ENCODE assay signal across 7 mouse cellular contexts in genomic region chr2:120154361-120154894, GRCm38 (mm10). TPM values are rescaled to one million over a fixed set of nuclear protein-coding genes. Genes with fewer than 3 reads are reported as not detected.
DNase-seq lines count a peak whose midpoint lies in the region; ATAC-seq and TF ChIP-seq lines count a peak whose summit lies in the region.

Gene Ehd4, minus strand, starts transcription at chr2:120154606.

- TF ChIP-seq POLR2A in small intestine, adult 2 months (IDR thresholded peaks at IDR 0.05; ENCODE audit: low read depth, low read length) = peak; percentile 58

- H3K36me3 ChIP-seq in embryonic facial prominence, embryonic 10.5 days (replicated peaks) = no peaks in the 10 kb centered on the region
- no peaks in the 10 kb centered on the region for H3K36me3 ChIP-seq in intestine, postnatal 0 days (ENCODE audit: control insufficient read depth, insufficient read depth)
- H3K36me3 ChIP-seq in midbrain, embryonic 12.5 days = no peaks in the 10 kb centered on the region
- H3K36me3 ChIP-seq in small intestine, adult 2 months (ENCODE audit: control insufficient read depth, insufficient read depth, low read length) = no peaks in the 10 kb centered on the region

- WGBS in embryonic facial prominence, embryonic 10.5 days = under 1% methylated on average over 53 of the region's 53 CpGs
- WGBS in intestine, postnatal 0 days = under 1% methylated on average over 50 of the region's 53 CpGs
- under 1% methylated on average over 53 of the region's 53 CpGs for WGBS in midbrain, embryonic 12.5 days
- under 1% methylated on average over 53 of the region's 53 CpGs for whole genome bisulfite sequencing in small intestine, adult 2 months

- peaks cover 17% of the 10 kb centered on the region for H3K4me1 ChIP-seq in embryonic facial prominence, embryonic 10.5 days
- no peaks in the 10 kb centered on the region for H3K4me1 ChIP-seq in intestine, postnatal 0 days (replicated peaks; ENCODE audit: control insufficient read depth, insufficient read depth, low read length)
- peaks cover 7% of the 10 kb centered on the region for H3K4me1 ChIP-seq in midbrain, embryonic 12.5 days
- H3K4me1 ChIP-seq in small intestine, adult 2 months (ENCODE audit: control insufficient read depth, insufficient read depth, insufficient read length, low read length) = no peaks in the 10 kb centered on the region

- peak; percentile 99 for ATAC-seq in intestine, postnatal 0 days
- ATAC-seq in midbrain, embryonic 12.5 days (ENCODE audit: low FRiP score, low read depth) = peak; percentile 100

- peak within 1 kb of the TSS; percentile 79 for H3K4me3 ChIP-seq in embryonic facial prominence, embryonic 10.5 days
- H3K4me3 ChIP-seq in intestine, postnatal 0 days (ENCODE audit: low read depth, low read length) = peak within 1 kb of the TSS; percentile 86
- peak within 1 kb of the TSS; percentile 71 for H3K4me3 ChIP-seq in midbrain, embryonic 12.5 days
- H3K4me3 ChIP-seq in small intestine, adult 2 months (ENCODE audit: low read depth, low read length) = peak within 1 kb of the TSS; percentile 84

- H3K27me3 ChIP-seq in embryonic facial prominence, embryonic 10.5 days (replicated peaks; ENCODE audit: low read depth, poor library complexity, severe bottlenecking) = peaks cover 20% of the 10 kb centered on the region
- H3K27me3 ChIP-seq in intestine, postnatal 0 days (replicated peaks; ENCODE audit: control insufficient read depth, insufficient read depth, low read length) = no peaks in the 10 kb centered on the region
- H3K27me3 ChIP-seq in midbrain, embryonic 12.5 days = peaks cover 13% of the 10 kb centered on the region
- H3K27me3 ChIP-seq in small intestine, adult 2 months (ENCODE audit: control insufficient read depth, insufficient read depth, low read length) = no peaks in the 10 kb centered on the region

- peak within 1 kb of the TSS; percentile 99 for H3K4me2 ChIP-seq in intestine, postnatal 0 days (replicated peaks; ENCODE audit: low read depth)
- H3K4me2 ChIP-seq in midbrain, embryonic 12.5 days (replicated peaks) = peak within 1 kb of the TSS; percentile 96

- H3K9me3 ChIP-seq in embryonic facial prominence, embryonic 10.5 days = 0 out of 2 replicates have a peak, but pooled peaks cover 2% of the 10 kb centered on the region
- no peaks in the 10 kb centered on the region for H3K9me3 ChIP-seq in intestine, postnatal 0 days (ENCODE audit: control insufficient read depth)
- H3K9me3 ChIP-seq in midbrain, embryonic 12.5 days = no peaks in the 10 kb centered on the region

- H3K9ac ChIP-seq in intestine, postnatal 0 days (ENCODE audit: low read depth, low read length) = peak within 1 kb of the TSS; percentile 79
- peak within 1 kb of the TSS; percentile 65 for H3K9ac ChIP-seq in midbrain, embryonic 12.5 days (replicated peaks)

- H3K27ac ChIP-seq in embryonic facial prominence, embryonic 10.5 days (replicated peaks) = peak within 1 kb of the TSS; percentile 76
- peak within 1 kb of the TSS; percentile 85 for H3K27ac ChIP-seq in intestine, postnatal 0 days (ENCODE audit: low read depth, low read length)
- no peak within 1 kb of the TSS for H3K27ac ChIP-seq in midbrain, embryonic 12.5 days (replicated peaks)
- peak within 1 kb of the TSS; percentile 77 for H3K27ac ChIP-seq in small intestine, adult 2 months (ENCODE audit: insufficient read depth, low read depth, low read length)

- intact Hi-C loops in left cerebral cortex, postnatal 4 days (cut with DNase I) = no loop called here

- TF ChIP-seq CTCF in intestine, postnatal 0 days (IDR thresholded peaks at IDR 0.05; ENCODE audit: low read depth) = no peak
- no peak for TF ChIP-seq CTCF in small intestine, adult 2 months (IDR thresholded peaks at IDR 0.05; ENCODE audit: extremely low read depth, insufficient read length, insufficient replicate concordance, low read depth, low read length)

- DNase-seq in adrenal gland, postnatal 10 days = peak; percentile 99
- DNase-seq in embryonic facial prominence, embryonic 10.5 days (ENCODE audit: low spot score) = peak; percentile 98
- peak; percentile 88 for DNase-seq in gonadal fat pad, adult 2 months (ENCODE audit: low read depth)
- peak; percentile 100 for DNase-seq in left cerebral cortex, postnatal 4 days

RNA-seq across cellular contexts. Expression of gene Ehd4, which starts in this region (rescaled TPM):
- total RNA-seq in adrenal gland, postnatal 10 days (2021) = 10 to 100 TPM; 38.0 to 39.6 TPM
- 25.9 and 26.3 TPM in 2 replicates for polyA plus RNA-seq in embryonic facial prominence, embryonic 10.5 days (2016; fragmentation: Nextera tagmentation; extraction: Ambion mirVana)
- 31.2 and 33.1 TPM in 2 replicates for polyA plus RNA-seq in gonadal fat pad, adult 2 months (2012; rRNA removed)
- polyA plus RNA-seq in intestine, postnatal 0 days (2015; fragmentation: Nextera tagmentation; extraction: Ambion mirVana) = 70.0 and 74.9 TPM in 2 replicates
- total RNA-seq in left cerebral cortex, postnatal 4 days (2021) = 1 to 10 TPM; 6.9 to 9.6 TPM
- 17.5 and 22.8 TPM in 2 replicates for polyA plus RNA-seq in midbrain, embryonic 12.5 days (2016; fragmentation: Nextera tagmentation; extraction: Ambion mirVana)
- polyA plus RNA-seq in small intestine, adult 2 months (2012; rRNA removed) = 19.6 and 30.7 TPM in 2 replicates
